Mouse (Mus musculus) cerebellum, postnatal 25 days (tissue): ENCODE data around the gene Tbl3.

ENCODE experiments used
- DNase-seq, 2 experiments: peaks; one replicate each; pipeline ENCODE4 v3.0.0; 2021; ENCODE audit warnings: mixed read lengths in 2 of 2

The Tbl3 gene

GRCm38 (mm10) chr17:24706982-24707800, at the start of gene Tbl3:
Tbl3 (minus strand) TSS chr17:24707660.
- DNase-seq = peak; percentile 94 to 97

DNA sequence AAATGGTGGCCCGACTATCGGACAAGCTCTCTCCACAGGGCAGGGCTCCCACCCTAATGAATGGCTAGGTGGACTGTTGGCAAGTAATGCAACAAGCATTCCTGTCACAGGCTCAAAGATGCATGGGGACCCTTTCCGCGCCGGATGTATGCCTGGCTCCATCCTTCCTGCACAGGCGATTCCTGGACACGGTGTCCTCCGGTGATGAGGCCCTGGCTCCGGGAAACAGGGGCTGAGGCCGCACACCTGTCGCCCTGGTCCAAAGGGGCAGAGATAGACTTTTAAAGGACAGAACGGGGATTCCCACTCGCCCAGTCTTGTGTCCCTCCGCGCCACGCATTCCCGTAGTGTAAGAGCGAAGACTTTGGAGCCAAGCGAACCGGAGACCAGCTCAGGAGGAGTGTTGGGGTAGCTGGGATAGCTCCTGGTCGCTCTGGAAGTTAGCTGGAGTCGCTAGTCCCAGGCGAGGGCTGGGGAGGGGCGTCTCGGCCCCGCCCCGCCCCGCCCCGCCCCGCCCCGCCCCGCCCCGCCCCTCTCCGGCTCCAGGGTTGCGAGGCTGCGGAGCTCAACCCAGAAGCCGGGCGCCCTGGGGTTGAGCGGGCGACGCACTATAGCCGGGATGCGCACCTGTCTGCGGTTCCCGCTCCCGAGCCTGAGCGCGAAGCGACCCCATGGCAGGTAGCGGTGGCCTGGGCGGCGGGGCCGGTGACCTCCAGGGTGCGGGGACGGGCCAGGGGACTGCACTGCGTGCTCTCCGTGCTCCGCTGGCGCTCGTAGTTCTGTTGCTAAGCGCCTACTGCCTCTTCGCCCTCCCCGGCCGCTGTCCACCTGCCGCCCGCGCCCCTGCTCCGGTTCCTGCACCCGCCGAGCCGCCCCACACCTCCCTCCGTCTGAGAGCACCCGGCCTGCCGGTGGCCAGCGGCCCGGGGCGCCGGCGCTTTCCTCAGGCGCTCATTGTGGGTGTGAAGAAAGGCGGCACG, 45.2 kb upstream of the Tbl3 start, which contains the start of gene Hs3st6:
Gene Hs3st6, plus strand, starts transcription at position 574 of the 980 bp plus-strand sequence.
- DNase-seq = peak in 1 of 2 experiments; percentile 15

GRCm38 (mm10) chr17:24751528-24751927, 44.1 kb upstream of the Tbl3 start:
- no peak for DNase-seq

DNA sequence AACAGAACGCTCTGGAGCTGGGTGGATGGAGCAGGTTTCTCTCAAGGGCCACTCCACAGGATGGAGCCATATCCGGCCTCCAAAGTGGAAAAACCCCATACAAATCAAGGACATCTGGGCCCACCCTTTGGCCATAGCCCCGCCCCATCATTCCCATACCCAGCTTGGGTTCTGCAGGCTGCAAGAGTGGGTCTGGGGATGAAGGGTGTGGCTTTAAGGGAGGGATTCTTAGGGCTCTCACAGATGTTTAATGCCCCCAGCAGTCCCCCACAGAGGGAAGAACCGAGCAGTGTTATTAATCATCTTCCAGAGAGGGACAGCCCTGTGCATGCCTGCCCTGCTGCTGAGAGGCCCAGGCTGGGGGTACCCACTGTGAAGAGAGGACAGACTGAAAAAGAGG, 39.5 kb upstream of the Tbl3 start:
- no peak for DNase-seq

- DNase-seq = peak; percentile 61 to 83
Observed at GRCm38 (mm10) chr17:24745526-24746497, 38.4 kb upstream of the Tbl3 start.

GRCm38 (mm10) chr17:24744381-24744780, 36.9 kb upstream of the Tbl3 start:
- no peak for DNase-seq

GRCm38 (mm10) chr17:24743896-24744295, 36.4 kb upstream of the Tbl3 start:
- DNase-seq = no peak

DNA sequence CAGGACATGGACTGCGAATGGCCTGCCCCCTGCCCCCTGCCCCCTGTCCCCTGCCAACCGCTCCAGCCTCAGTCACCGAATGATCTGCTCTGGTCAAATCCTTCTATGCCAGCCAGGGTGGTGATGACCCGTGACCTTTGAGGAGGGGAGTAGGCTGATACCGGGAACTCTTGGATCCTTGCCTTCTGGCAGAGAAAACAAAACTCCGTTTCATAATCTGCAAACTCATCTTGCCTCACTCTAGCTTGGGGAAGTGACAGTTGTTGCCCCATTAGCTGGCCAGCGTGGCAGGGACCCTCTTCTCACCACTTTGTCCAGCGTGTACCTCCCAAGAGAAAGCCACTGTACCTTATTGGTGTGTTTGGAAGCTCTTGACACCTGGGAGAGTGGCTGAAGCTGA, 34.8 kb upstream of the Tbl3 start:
- DNase-seq = no peak

DNA sequence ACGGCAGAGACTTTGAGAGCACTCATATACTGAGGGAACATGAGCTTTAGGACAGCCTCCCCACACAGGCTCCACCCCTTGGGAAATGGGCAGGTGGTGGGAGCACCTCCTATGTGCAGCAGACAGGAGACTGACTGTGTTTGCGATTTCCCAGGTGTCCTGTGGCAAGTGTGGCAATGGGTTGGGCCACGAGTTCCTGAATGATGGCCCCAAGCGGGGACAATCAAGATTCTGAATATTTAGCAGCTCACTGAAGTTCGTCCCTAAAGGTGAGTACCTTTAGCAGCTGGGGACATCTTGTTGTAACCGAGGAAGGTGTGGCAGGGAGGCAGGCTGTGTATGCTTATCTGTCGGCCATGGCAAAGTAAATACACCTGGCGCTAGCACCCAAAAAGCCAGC, 32.5 kb upstream of the Tbl3 start:
- DNase-seq = no peak

DNA sequence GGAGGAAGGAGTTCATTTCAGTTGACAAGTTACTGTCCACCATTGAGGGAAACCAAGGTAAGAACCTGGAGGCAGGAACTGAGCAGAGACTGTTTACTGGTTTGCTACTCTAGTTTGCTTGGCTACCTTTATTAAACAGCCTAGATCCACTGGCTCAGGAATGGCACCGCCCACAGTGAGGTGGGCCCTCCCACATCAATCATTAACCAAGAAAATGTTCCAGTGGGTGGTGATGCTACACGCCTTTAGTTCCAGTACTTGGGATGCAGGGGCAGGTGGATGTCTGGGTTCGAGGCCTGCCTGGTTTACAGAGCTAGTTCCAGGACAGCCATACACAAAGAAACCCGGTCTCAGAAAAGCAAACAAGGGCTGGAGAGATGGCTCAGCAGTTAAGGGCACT, 30.8 kb upstream of the Tbl3 start:
- DNase-seq = no peak

DNA sequence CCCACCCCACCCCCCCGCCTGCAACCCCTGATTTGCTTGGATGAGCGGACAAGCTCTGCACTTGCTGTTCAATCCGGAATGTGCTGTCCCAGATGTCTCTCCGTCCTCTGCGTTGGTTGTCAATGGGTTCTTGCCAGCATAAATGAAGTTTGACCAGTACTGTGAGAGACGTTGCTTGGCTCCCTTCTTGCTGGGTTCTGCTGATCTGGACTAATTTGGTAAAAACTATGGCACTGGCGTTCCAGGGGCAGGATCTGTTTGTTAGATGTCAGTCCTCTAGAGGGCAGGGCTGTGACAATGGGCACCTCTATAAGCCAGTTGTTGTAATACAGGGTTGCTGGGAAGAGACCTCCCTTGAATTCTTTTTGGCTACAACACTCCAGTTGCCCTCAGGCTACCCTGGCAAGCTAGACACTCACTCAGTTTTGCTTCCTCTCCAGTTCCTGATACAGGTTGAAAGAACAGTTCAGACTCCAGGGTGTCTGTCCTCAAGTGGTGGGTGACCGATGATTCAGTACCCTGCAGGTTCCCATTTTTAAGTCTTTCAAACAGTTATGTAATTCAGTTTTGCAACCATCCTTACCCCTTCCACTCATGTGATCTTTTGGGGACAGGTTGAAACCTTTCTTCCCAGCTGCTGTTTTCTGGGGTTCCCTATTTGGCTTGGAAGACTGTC, 29.8 kb upstream of the Tbl3 start:
- no peak for DNase-seq

DNA sequence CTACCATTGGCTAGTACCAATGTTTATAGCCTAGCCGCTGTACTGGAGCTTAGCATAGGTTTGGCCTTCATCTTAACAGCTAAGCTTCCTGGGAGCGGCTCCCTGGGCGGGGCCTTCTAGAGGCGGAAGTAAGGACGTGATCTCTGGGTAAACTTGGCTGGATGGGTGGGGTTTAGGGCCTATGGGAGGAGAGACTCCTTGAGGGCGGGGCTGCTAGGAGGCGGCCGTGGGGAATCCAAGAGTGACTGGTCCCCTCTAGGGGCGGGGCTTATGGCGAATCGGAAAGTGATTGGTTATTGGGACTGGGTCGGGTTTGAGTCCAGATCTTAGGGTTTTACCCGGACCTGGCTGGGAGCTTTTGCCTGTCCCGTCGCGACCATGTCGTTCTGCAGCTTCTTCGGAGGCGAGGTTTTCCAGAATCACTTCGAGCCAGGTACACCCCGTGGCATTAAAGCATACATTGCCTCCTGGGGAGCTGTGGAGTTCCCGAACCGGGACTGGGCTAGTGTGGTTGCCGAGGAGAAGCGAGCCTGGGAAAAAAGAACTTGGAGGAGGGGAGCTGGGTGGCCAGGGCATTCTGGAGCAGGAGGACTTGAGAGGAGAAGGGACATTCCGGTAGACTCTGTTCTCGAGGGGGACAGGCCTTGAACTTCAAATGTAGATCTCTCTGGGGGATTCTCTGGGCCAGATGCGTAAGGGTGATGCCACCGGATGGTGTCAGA, 29.0 kb upstream of the Tbl3 start, which contains the start of gene Msrb1:
Gene Msrb1, plus strand, starts transcription at position 313 of the 722 bp plus-strand sequence.
- DNase-seq = peak; percentile 89 to 94

DNA sequence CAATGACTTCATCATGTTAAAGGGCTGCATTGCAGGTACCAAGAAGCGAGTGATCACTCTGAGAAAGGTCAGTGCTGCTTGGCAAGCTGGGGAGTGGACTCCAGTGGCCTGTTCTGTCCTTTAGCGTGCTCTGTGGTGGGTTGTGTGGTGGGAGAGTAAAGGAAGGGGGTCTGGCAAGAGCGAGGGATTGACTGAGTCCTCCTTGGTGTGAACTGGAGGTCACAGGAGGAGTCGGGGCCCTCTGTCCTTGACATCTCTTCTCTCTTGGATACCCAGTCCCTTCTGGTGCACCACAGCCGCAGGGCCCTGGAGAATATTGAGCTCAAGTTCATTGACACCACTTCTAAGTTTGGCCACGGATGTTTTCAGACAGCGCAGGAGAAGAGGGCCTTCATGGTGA, 28.0 kb upstream of the Tbl3 start:
- DNase-seq = no peak

- DNase-seq = no peak
Observed at GRCm38 (mm10) chr17:24734513-24734912, 27.1 kb upstream of the Tbl3 start.

DNA sequence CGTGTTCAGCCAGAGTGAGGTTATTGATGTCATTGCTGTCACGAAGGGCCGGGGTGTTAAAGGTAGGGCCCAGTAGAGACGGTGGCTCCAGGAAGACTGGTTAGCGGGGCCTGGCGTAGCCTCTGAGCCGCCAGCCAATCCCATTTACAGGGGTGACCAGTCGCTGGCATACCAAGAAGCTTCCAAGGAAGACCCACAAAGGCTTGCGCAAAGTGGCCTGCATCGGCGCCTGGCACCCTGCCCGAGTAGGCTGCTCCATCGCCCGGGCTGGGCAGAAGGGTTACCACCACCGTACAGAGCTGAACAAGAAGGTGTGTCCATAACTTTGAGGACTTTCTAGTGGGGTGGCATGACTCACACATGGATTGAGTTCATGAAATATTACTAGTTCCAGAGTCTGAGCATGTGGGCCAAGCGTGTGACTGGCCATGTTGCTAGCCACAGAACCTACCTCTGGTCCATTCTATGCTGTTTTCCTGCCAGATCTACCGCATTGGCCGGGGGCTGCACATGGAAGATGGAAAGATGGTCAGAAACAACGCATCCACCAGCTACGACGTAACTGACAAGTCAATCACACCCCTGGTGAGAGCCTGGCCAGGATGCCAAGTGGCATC, 26.1 kb upstream of the Tbl3 start:
- DNase-seq = peak in 1 of 2 experiments; percentile 29

GRCm38 (mm10) chr17:24732233-24732935, 24.9 kb upstream of the Tbl3 start:
- no peak for DNase-seq

DNA sequence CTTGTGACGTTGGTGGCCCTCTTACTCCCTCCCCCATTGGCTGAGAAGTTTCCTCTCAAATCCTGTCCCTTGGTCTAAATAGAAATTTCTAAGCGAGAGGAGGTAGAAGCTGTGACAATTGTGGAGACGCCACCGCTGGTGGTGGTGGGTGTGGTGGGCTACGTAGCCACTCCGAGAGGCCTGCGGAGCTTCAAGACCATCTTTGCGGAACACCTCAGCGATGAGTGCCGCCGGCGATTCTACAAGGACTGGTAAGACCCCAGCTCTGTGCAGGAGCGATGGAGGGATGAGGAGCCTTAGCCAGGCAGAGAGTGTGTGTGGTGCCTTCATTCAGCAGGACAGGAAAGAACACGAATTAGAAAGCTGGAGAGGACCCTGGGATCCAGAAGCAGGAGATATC, 23.3 kb upstream of the Tbl3 start:
- no peak for DNase-seq

DNA sequence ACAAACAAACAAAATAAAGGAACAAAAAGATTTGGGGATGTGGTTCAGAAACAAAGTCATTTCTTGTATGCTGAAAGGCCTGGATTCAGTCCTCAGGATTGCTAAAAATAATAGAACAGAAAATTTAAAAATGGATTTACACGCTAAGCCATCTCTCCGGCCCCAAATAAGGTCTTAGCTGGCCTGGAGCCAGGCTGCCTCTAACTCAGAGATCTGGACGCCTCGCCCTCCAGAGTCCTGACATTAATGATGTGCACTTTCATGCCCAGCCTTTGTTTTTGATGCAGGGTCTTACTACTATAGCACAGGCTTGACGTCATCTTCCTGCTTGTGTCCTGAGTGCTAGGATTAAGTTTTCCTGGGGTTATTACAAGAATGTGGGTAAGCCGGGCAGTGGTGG, 21.6 kb upstream of the Tbl3 start:
- no peak for DNase-seq

- no peak for DNase-seq
Observed at GRCm38 (mm10) chr17:24728184-24728583, 20.7 kb upstream of the Tbl3 start.

DNA sequence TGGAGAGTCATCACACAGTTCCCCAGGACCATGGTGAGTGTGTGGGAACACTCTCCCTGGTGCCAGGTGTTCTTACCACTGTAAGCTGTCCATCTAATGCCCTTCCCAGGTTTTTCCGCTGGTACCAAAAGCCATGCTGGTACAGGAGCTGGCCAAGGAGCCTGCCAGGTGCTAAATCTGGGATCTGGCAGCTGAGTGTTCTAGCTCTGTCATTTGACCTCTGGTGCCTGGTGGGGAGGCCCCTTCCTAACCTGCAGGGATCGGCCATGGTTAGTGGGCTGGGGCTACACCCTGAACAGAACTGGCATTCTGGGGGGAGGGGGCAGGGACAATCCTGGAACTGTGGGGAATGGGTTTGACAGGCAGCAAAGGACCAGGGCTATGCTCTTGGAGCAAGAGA, 20.2 kb upstream of the Tbl3 start, which contains the start of gene Rpl3l:
Gene Rpl3l, plus strand, starts transcription at position 203 of the 400 bp plus-strand sequence.
- DNase-seq = no peak
